ENCODE assay signal across 7 mouse cellular contexts in genomic region chr17:26917560-26917959, GRCm38 (mm10). TPM values are rescaled to one million over a fixed set of nuclear protein-coding genes. Genes with fewer than 3 reads are reported as not detected.
A peak's percentile ranks its signal among the peaks of the same experiment; 100 is the strongest.
DNase-seq lines count a peak whose midpoint lies in the region; ATAC-seq and TF ChIP-seq lines count a peak whose summit lies in the region.
"Not testable (repeated sequence)": the region's sequence is repeated elsewhere in the genome, so short reads cannot be mapped to it uniquely, and the experiment has no call there.

No protein-coding gene starts in this region.

- H3K27ac ChIP-seq in forebrain, embryonic 10.5 days = peak overlapping the region; percentile 93
- peak overlapping the region; percentile 85 for H3K27ac ChIP-seq in heart, embryonic 13.5 days (replicated peaks)
- not testable (repeated sequence) for H3K27ac ChIP-seq in intestine, embryonic 15.5 days; limb, embryonic 14.5 days (replicated peaks; ENCODE audit: low read depth, low read length); lung, postnatal 0 days (ENCODE audit: low read length); neural tube, embryonic 13.5 days (replicated peaks)

- ATAC-seq in heart, embryonic 13.5 days (ENCODE audit: extremely low read depth, insufficient number of reproducible peaks, low FRiP score, low TSS enrichment); intestine, embryonic 15.5 days; limb, embryonic 14.5 days (ENCODE audit: low FRiP score, low read depth); lung, postnatal 0 days; neural tube, embryonic 13.5 days (ENCODE audit: low read depth): not testable (repeated sequence)

- not testable (repeated sequence) for TF ChIP-seq POLR2A in limb, embryonic 14.5 days (IDR thresholded peaks at IDR 0.05; ENCODE audit: borderline replicate concordance, extremely low read depth, insufficient read depth, insufficient read length)

- peaks cover 26% of the 10 kb centered on the region for H3K36me3 ChIP-seq in forebrain, embryonic 10.5 days (replicated peaks)
- H3K36me3 ChIP-seq in heart, embryonic 13.5 days = peaks cover 19% of the 10 kb centered on the region
- not testable (repeated sequence) for H3K36me3 ChIP-seq in intestine, embryonic 15.5 days; limb, embryonic 14.5 days (ENCODE audit: control insufficient read depth, insufficient read depth, low read length); lung, postnatal 0 days (ENCODE audit: insufficient read depth, low read length); neural tube, embryonic 13.5 days

- peaks cover 12% of the 10 kb centered on the region for H3K4me1 ChIP-seq in forebrain, embryonic 10.5 days
- H3K4me1 ChIP-seq in heart, embryonic 13.5 days = peaks cover 16% of the 10 kb centered on the region
- not testable (repeated sequence) for H3K4me1 ChIP-seq in intestine, embryonic 15.5 days (replicated peaks); limb, embryonic 14.5 days (ENCODE audit: control insufficient read depth, insufficient read depth, low read length); lung, postnatal 0 days (ENCODE audit: insufficient read depth, low read depth, low read length); neural tube, embryonic 13.5 days (replicated peaks)

- WGBS in forebrain, embryonic 10.5 days = under 1% methylated on average over 12 of the region's 12 CpGs
- WGBS in heart, embryonic 13.5 days = 2% methylated on average over 12 of the region's 12 CpGs
- WGBS in intestine, embryonic 15.5 days = under 1% methylated on average over 12 of the region's 12 CpGs
- 0% methylated on average over 11 of the region's 12 CpGs for WGBS in limb, embryonic 14.5 days
- WGBS in lung, postnatal 0 days = under 1% methylated on average over 12 of the region's 12 CpGs
- 1% methylated on average over 12 of the region's 12 CpGs for WGBS in neural tube, embryonic 13.5 days

- peak overlapping the region; percentile 74 for H3K4me2 ChIP-seq in heart, embryonic 13.5 days
- peak overlapping the region; percentile 62 for H3K4me2 ChIP-seq in intestine, embryonic 15.5 days (replicated peaks)
- peak overlapping the region; percentile 57 for H3K4me2 ChIP-seq in limb, embryonic 14.5 days (replicated peaks; ENCODE audit: low read depth, low read length, severe bottlenecking)
- peak overlapping the region; percentile 81 for H3K4me2 ChIP-seq in lung, postnatal 0 days (replicated peaks; ENCODE audit: low read depth, low read length)
- peak overlapping the region; percentile 79 for H3K4me2 ChIP-seq in neural tube, embryonic 13.5 days

- H3K9me3 ChIP-seq in forebrain, embryonic 10.5 days; heart, embryonic 13.5 days; intestine, embryonic 15.5 days; limb, embryonic 14.5 days (ENCODE audit: control insufficient read depth, low read length); lung, postnatal 0 days (ENCODE audit: low read length); neural tube, embryonic 13.5 days: not testable (repeated sequence)

- peak overlapping the region; percentile 81 for H3K4me3 ChIP-seq in forebrain, embryonic 10.5 days
- peak overlapping the region; percentile 86 for H3K4me3 ChIP-seq in heart, embryonic 13.5 days
- H3K4me3 ChIP-seq in intestine, embryonic 15.5 days (replicated peaks) = peak overlapping the region; percentile 77
- H3K4me3 ChIP-seq in limb, embryonic 14.5 days (replicated peaks; ENCODE audit: low read length) = peak overlapping the region; percentile 60
- peak overlapping the region; percentile 61; the same call in 1 of the 2 replicates for H3K4me3 ChIP-seq in lung, postnatal 0 days (ENCODE audit: low read depth, low read length)
- peak overlapping the region; percentile 64 for H3K4me3 ChIP-seq in neural tube, embryonic 13.5 days

- H3K27me3 ChIP-seq in forebrain, embryonic 10.5 days (ENCODE audit: poor library complexity, severe bottlenecking); heart, embryonic 13.5 days (replicated peaks); intestine, embryonic 15.5 days (replicated peaks); limb, embryonic 14.5 days (ENCODE audit: control insufficient read depth, insufficient read depth, low read length); lung, postnatal 0 days (replicated peaks; ENCODE audit: insufficient read depth, low read length); neural tube, embryonic 13.5 days: not testable (repeated sequence)

- peak overlapping the region; percentile 89 for H3K9ac ChIP-seq in heart, embryonic 13.5 days
- H3K9ac ChIP-seq in intestine, embryonic 15.5 days = peak overlapping the region; percentile 73
- H3K9ac ChIP-seq in limb, embryonic 14.5 days (ENCODE audit: low read depth, low read length, severe bottlenecking) = peak overlapping the region; percentile 60
- H3K9ac ChIP-seq in lung, postnatal 0 days (replicated peaks; ENCODE audit: low read depth) = not testable (repeated sequence)
- peak overlapping the region; percentile 68 for H3K9ac ChIP-seq in neural tube, embryonic 13.5 days

- TF ChIP-seq CTCF in lung, postnatal 0 days (IDR thresholded peaks at IDR 0.05) = not testable (repeated sequence)

- not testable (repeated sequence) for TF ChIP-seq EP300 in lung, postnatal 0 days (IDR thresholded peaks at IDR 0.05)

- DNase-seq in cerebellum, adult 9-11 months = peak; percentile 24
- not testable (repeated sequence) for DNase-seq in forebrain, embryonic 10.5 days (ENCODE audit: extremely low spot score, low spot score); limb, embryonic 14.5 days (ENCODE audit: low spot score); lung, postnatal 0 days (ENCODE audit: low spot score)

RNA-seq across cellular contexts. Expression of gene Kifc5b, which starts 0.7 kb away (rescaled TPM):
- 11.7 and 12.5 TPM in 2 replicates for polyA plus RNA-seq in forebrain, embryonic 10.5 days (2016; fragmentation: Nextera tagmentation; extraction: Ambion mirVana)
- 6.3 and 7.0 TPM in 2 replicates for polyA plus RNA-seq in heart, embryonic 13.5 days (2015; fragmentation: Nextera tagmentation; extraction: Ambion mirVana)
- polyA plus RNA-seq in intestine, embryonic 15.5 days (2015; fragmentation: Nextera tagmentation; extraction: Ambion mirVana) = 5.1 and 6.5 TPM in 2 replicates
- polyA plus RNA-seq in limb, embryonic 14.5 days (2012; rRNA removed) = 23.7 TPM in 2 replicates
- polyA plus RNA-seq in limb, embryonic 14.5 days (2014; fragmentation: Nextera tagmentation; extraction: Ambion mirVana) = 4.9 and 5.9 TPM in 2 replicates
- 0.35 and 0.44 TPM in 2 replicates for polyA plus RNA-seq in lung, postnatal 0 days (2015; fragmentation: Nextera tagmentation; extraction: Ambion mirVana)
- polyA plus RNA-seq in neural tube, embryonic 13.5 days (2015; fragmentation: Nextera tagmentation; extraction: Ambion mirVana) = 2.5 and 3.2 TPM in 2 replicates

RNA-seq across cellular contexts. Expression of gene Phf1, which starts 15.3 kb away (rescaled TPM):
- 2.8 and 2.9 TPM in 2 replicates for polyA plus RNA-seq in forebrain, embryonic 10.5 days (2016; fragmentation: Nextera tagmentation; extraction: Ambion mirVana)
- 8.4 and 9.2 TPM in 2 replicates for polyA plus RNA-seq in heart, embryonic 13.5 days (2015; fragmentation: Nextera tagmentation; extraction: Ambion mirVana)
- polyA plus RNA-seq in intestine, embryonic 15.5 days (2015; fragmentation: Nextera tagmentation; extraction: Ambion mirVana) = 6.6 and 6.9 TPM in 2 replicates
- 56.6 and 72.8 TPM in 2 replicates for polyA plus RNA-seq in limb, embryonic 14.5 days (2012; rRNA removed)
- polyA plus RNA-seq in limb, embryonic 14.5 days (2014; fragmentation: Nextera tagmentation; extraction: Ambion mirVana) = 11.9 and 12.8 TPM in 2 replicates
- polyA plus RNA-seq in lung, postnatal 0 days (2015; fragmentation: Nextera tagmentation; extraction: Ambion mirVana) = 15.2 and 16.2 TPM in 2 replicates
- polyA plus RNA-seq in neural tube, embryonic 13.5 days (2015; fragmentation: Nextera tagmentation; extraction: Ambion mirVana) = 17.3 and 19.1 TPM in 2 replicates

RNA-seq across cellular contexts. Expression of gene Cuta, which starts 21.8 kb away (rescaled TPM):
- 180 and 184 TPM in 2 replicates for polyA plus RNA-seq in forebrain, embryonic 10.5 days (2016; fragmentation: Nextera tagmentation; extraction: Ambion mirVana)
- 152 and 169 TPM in 2 replicates for polyA plus RNA-seq in heart, embryonic 13.5 days (2015; fragmentation: Nextera tagmentation; extraction: Ambion mirVana)
- 246 and 261 TPM in 2 replicates for polyA plus RNA-seq in intestine, embryonic 15.5 days (2015; fragmentation: Nextera tagmentation; extraction: Ambion mirVana)
- polyA plus RNA-seq in limb, embryonic 14.5 days (2012; rRNA removed) = 127 and 172 TPM in 2 replicates
- polyA plus RNA-seq in limb, embryonic 14.5 days (2014; fragmentation: Nextera tagmentation; extraction: Ambion mirVana) = 146 and 158 TPM in 2 replicates
- 179 and 180 TPM in 2 replicates for polyA plus RNA-seq in lung, postnatal 0 days (2015; fragmentation: Nextera tagmentation; extraction: Ambion mirVana)
- polyA plus RNA-seq in neural tube, embryonic 13.5 days (2015; fragmentation: Nextera tagmentation; extraction: Ambion mirVana) = 141 and 147 TPM in 2 replicates

RNA-seq across cellular contexts. Expression of gene Syngap1, which starts 23.5 kb away (rescaled TPM):
- 1.5 and 1.9 TPM in 2 replicates for polyA plus RNA-seq in forebrain, embryonic 10.5 days (2016; fragmentation: Nextera tagmentation; extraction: Ambion mirVana)
- 1.3 and 2.0 TPM in 2 replicates for polyA plus RNA-seq in heart, embryonic 13.5 days (2015; fragmentation: Nextera tagmentation; extraction: Ambion mirVana)
- polyA plus RNA-seq in intestine, embryonic 15.5 days (2015; fragmentation: Nextera tagmentation; extraction: Ambion mirVana) = 1.2 and 1.6 TPM in 2 replicates
- 82.4 and 111 TPM in 2 replicates for polyA plus RNA-seq in limb, embryonic 14.5 days (2012; rRNA removed)
- polyA plus RNA-seq in limb, embryonic 14.5 days (2014; fragmentation: Nextera tagmentation; extraction: Ambion mirVana) = 2.0 and 2.4 TPM in 2 replicates
- polyA plus RNA-seq in lung, postnatal 0 days (2015; fragmentation: Nextera tagmentation; extraction: Ambion mirVana) = 1.0 and 1.4 TPM in 2 replicates
- 4.1 and 4.9 TPM in 2 replicates for polyA plus RNA-seq in neural tube, embryonic 13.5 days (2015; fragmentation: Nextera tagmentation; extraction: Ambion mirVana)

RNA-seq across cellular contexts. Expression of gene Zbtb9, which starts 55.4 kb away (rescaled TPM):
- 17.5 and 20.1 TPM in 2 replicates for polyA plus RNA-seq in forebrain, embryonic 10.5 days (2016; fragmentation: Nextera tagmentation; extraction: Ambion mirVana)
- 9.1 and 9.8 TPM in 2 replicates for polyA plus RNA-seq in heart, embryonic 13.5 days (2015; fragmentation: Nextera tagmentation; extraction: Ambion mirVana)
- polyA plus RNA-seq in intestine, embryonic 15.5 days (2015; fragmentation: Nextera tagmentation; extraction: Ambion mirVana) = 14.0 and 14.2 TPM in 2 replicates
- 12.6 and 14.8 TPM in 2 replicates for polyA plus RNA-seq in limb, embryonic 14.5 days (2012; rRNA removed)
- polyA plus RNA-seq in limb, embryonic 14.5 days (2014; fragmentation: Nextera tagmentation; extraction: Ambion mirVana) = 10.0 and 10.6 TPM in 2 replicates
- 9.3 and 9.9 TPM in 2 replicates for polyA plus RNA-seq in lung, postnatal 0 days (2015; fragmentation: Nextera tagmentation; extraction: Ambion mirVana)
- 17.8 and 19.8 TPM in 2 replicates for polyA plus RNA-seq in neural tube, embryonic 13.5 days (2015; fragmentation: Nextera tagmentation; extraction: Ambion mirVana)
